Mouse (Mus musculus): Measurements from ENCODE around the gene C2cd5. TPM values are rescaled to one million over a fixed set of nuclear protein-coding genes. Genes with fewer than 3 reads are reported as not detected.

The C2cd5 gene
- total and polyA plus RNA-seq, 3 experiments: 16.2 to 47.6 (median 30.5) TPM

GRCm38 (mm10) chr6:143004801-143005200, 95.1 kb downstream of the C2cd5 start:
- Histone ChIP-seq H3K9ac (ENCODE audit: control insufficient read depth, low read depth, low read length, poor library complexity, severe bottlenecking) (no peak overlapping the region), H3K79me2 (ENCODE audit: control insufficient read depth, insufficient read depth, low read length, poor library complexity) (no peaks in the 10 kb centered on the region), H3K9me3 (replicated peaks; ENCODE audit: insufficient read depth, low read length) (no peaks in the 10 kb centered on the region), H3K27ac (ENCODE audit: control insufficient read depth, low read depth, low read length) (no peak overlapping the region), H3K4me3 (ENCODE audit: control insufficient read depth in 1 of 2, insufficient read depth in 1 of 2, low read depth in 2 of 2, low read length in 2 of 2) (no peak overlapping the region), H3K4me1 (ENCODE audit: control insufficient read depth in 1 of 2, insufficient read depth in 2 of 2, low read length in 2 of 2) (no peaks in the 10 kb centered on the region), H3K27me3 (ENCODE audit: control insufficient read depth in 1 of 2, insufficient read depth in 2 of 2, low read length in 2 of 2) (no peaks in the 10 kb centered on the region; a peak in 2 of 4 replicates), H3K36me3 (ENCODE audit: control insufficient read depth in 1 of 2, insufficient read depth in 2 of 2, low read length in 2 of 2) (no peaks in the 10 kb centered on the region)
- DNase-seq (ENCODE audit: low read depth, low spot score): no peak
- TF ChIP-seq MYC (IDR thresholded peaks at IDR 0.05; ENCODE audit: low read depth, low read length) (no peak), POLR2A (IDR thresholded peaks at IDR 0.05; ENCODE audit: control insufficient read depth in 1 of 2, insufficient read depth in 1 of 2, low read depth in 1 of 2, low read length in 2 of 2, poor library complexity in 1 of 2) (no peak), MYB (IDR thresholded peaks at IDR 0.05; ENCODE audit: low read depth, low read length) (no peak), ZNF384 (IDR thresholded peaks at IDR 0.05; ENCODE audit: low read depth, low read length) (no peak), CHD2 (IDR thresholded peaks at IDR 0.05; ENCODE audit: low read length) (no peak), ZKSCAN1 (IDR thresholded peaks at IDR 0.05; ENCODE audit: low read depth, low read length) (no peak), MAZ (IDR thresholded peaks at IDR 0.05; ENCODE audit: low read depth, low read length) (no peak), USF2 (IDR thresholded peaks at IDR 0.05; ENCODE audit: borderline replicate concordance in 1 of 2, insufficient read depth in 1 of 2, low read depth in 1 of 2, low read length in 2 of 2) (no peak), UBTF (IDR thresholded peaks at IDR 0.05; ENCODE audit: borderline replicate concordance, insufficient read depth, low read depth, low read length) (no peak), TBP (IDR thresholded peaks at IDR 0.05; ENCODE audit: low read depth, low read length) (no peak), NELFE (IDR thresholded peaks at IDR 0.05; ENCODE audit: low read depth, low read length) (no peak), HCFC1 (IDR thresholded peaks at IDR 0.05; ENCODE audit: low read depth, low read length) (no peak), GABPA (IDR thresholded peaks at IDR 0.05; ENCODE audit: low read depth, low read length) (no peak), EP300 (IDR thresholded peaks at IDR 0.05; ENCODE audit: low read depth in 1 of 2, low read length in 2 of 2) (no peak), SIN3A (IDR thresholded peaks at IDR 0.05; ENCODE audit: low read length) (no peak), MAX (IDR thresholded peaks at IDR 0.05; ENCODE audit: low read length) (no peak), BHLHE40 (IDR thresholded peaks at IDR 0.05; ENCODE audit: borderline replicate concordance, low read depth, low read length) (no peak), SMC3 (IDR thresholded peaks at IDR 0.05; ENCODE audit: low read depth, low read length) (no peak), ZMIZ1 (IDR thresholded peaks at IDR 0.05; ENCODE audit: low read depth, low read length) (no peak)

- H3K9ac ChIP-seq (ENCODE audit: control insufficient read depth, low read depth, low read length, poor library complexity, severe bottlenecking): no peak overlapping the region
Observed at GRCm38 (mm10) chr6:142998221-142998999, 101.5 kb downstream of the C2cd5 start.

More at GRCm38 (mm10) chr6:142998221-142998999, 101.5 kb downstream of the C2cd5 start:
- no peaks in the 10 kb centered on the region for H3K36me3 ChIP-seq (ENCODE audit: control insufficient read depth in 1 of 2, insufficient read depth in 2 of 2, low read length in 2 of 2)
- no peak for DNase-seq (ENCODE audit: low read depth, low spot score)
- no peaks in the 10 kb centered on the region for H3K9me3 ChIP-seq (replicated peaks; ENCODE audit: insufficient read depth, low read length)
- no peak overlapping the region for H3K4me3 ChIP-seq (ENCODE audit: control insufficient read depth in 1 of 2, insufficient read depth in 1 of 2, low read depth in 2 of 2, low read length in 2 of 2)
- no peak overlapping the region for H3K27ac ChIP-seq (ENCODE audit: control insufficient read depth, low read depth, low read length)
- no peaks in the 10 kb centered on the region; a peak in 4 of 4 replicates for H3K27me3 ChIP-seq (ENCODE audit: control insufficient read depth in 1 of 2, insufficient read depth in 2 of 2, low read length in 2 of 2)
- TF ChIP-seq POLR2AphosphoS5 (IDR thresholded peaks at IDR 0.05; ENCODE audit: borderline replicate concordance, low read depth, low read length) (no peak), TAL1 (IDR thresholded peaks at IDR 0.05; ENCODE audit: low read length) (no peak), RAD21 (IDR thresholded peaks at IDR 0.05; ENCODE audit: low read depth, low read length) (no peak), ELF1 (IDR thresholded peaks at IDR 0.05; ENCODE audit: low read depth, low read length) (no peak), TBP (IDR thresholded peaks at IDR 0.05; ENCODE audit: low read depth, low read length) (no peak), GABPA (IDR thresholded peaks at IDR 0.05; ENCODE audit: low read depth, low read length) (no peak), ZNF384 (IDR thresholded peaks at IDR 0.05; ENCODE audit: low read depth, low read length) (no peak)
- H3K4me1 ChIP-seq (ENCODE audit: control insufficient read depth in 1 of 2, insufficient read depth in 2 of 2, low read length in 2 of 2): peaks cover 0 to 3% of the 10 kb centered on the region in 2 experiments; a peak in 1 of 4 replicates
- H3K79me2 ChIP-seq (ENCODE audit: control insufficient read depth, insufficient read depth, low read length, poor library complexity): no peaks in the 10 kb centered on the region
